Mouse (Mus musculus): ENCODE results near the gene Glb1l2. TPM values are rescaled to one million over a fixed set of nuclear protein-coding genes. Genes with fewer than 3 reads are reported as not detected.

The Glb1l2 gene
- polyA plus RNA-seq (2012; ENCODE audit: insufficient read depth, insufficient read length, missing spikeins): not detected in 2 replicates

- 0 out of 2 replicates have a peak within 1 kb of the TSS, but pooled peaks have one; percentile 10 for H3K4me3 ChIP-seq (ENCODE audit: insufficient read depth, low read length)
- TF ChIP-seq CTCF (IDR thresholded peaks at IDR 0.05; ENCODE audit: low read depth, low read length): no peak
- no peak for TF ChIP-seq POLR2A (IDR thresholded peaks at IDR 0.05; ENCODE audit: borderline replicate concordance, low read depth, low read length)
- H3K4me1 ChIP-seq (ENCODE audit: control insufficient read depth, insufficient read depth, low read length): peaks cover 14% of the 10 kb centered on the region
- H3K27ac ChIP-seq (ENCODE audit: insufficient read depth, low read depth, low read length): no peak within 1 kb of the TSS
Observed at GRCm38 (mm10) chr9:26805935-26806666, at the start of gene Glb1l2. Glb1l2 (minus strand) TSS chr9:26806468.

GRCm38 (mm10) chr9:26831089-26831488 is 24.8 kb upstream of the Glb1l2 start:
- no peak overlapping the region for H3K4me3 ChIP-seq (ENCODE audit: insufficient read depth, low read length)
- H3K27ac ChIP-seq (ENCODE audit: insufficient read depth, low read depth, low read length): no peak overlapping the region
- H3K4me1 ChIP-seq (ENCODE audit: control insufficient read depth, insufficient read depth, low read length): no peaks in the 10 kb centered on the region
- TF ChIP-seq CTCF (IDR thresholded peaks at IDR 0.05; ENCODE audit: low read depth, low read length) (no peak), POLR2A (IDR thresholded peaks at IDR 0.05; ENCODE audit: borderline replicate concordance, low read depth, low read length) (no peak)

- Histone ChIP-seq H3K4me1 (ENCODE audit: control insufficient read depth, insufficient read depth, low read length) (no peaks in the 10 kb centered on the region), H3K4me3 (ENCODE audit: insufficient read depth, low read length) (no peak overlapping the region), H3K27ac (ENCODE audit: insufficient read depth, low read depth, low read length) (no peak overlapping the region)
- TF ChIP-seq CTCF (IDR thresholded peaks at IDR 0.05; ENCODE audit: low read depth, low read length) (no peak), POLR2A (IDR thresholded peaks at IDR 0.05; ENCODE audit: borderline replicate concordance, low read depth, low read length) (no peak)
Observed at GRCm38 (mm10) chr9:26819942-26820341, 13.7 kb upstream of the Glb1l2 start.

GRCm38 (mm10) chr9:26808735-26809134 is 2.5 kb upstream of the Glb1l2 start:
- no peak overlapping the region for H3K27ac ChIP-seq (ENCODE audit: insufficient read depth, low read depth, low read length)
- H3K4me3 ChIP-seq (ENCODE audit: insufficient read depth, low read length): no peak overlapping the region
- peaks cover 14% of the 10 kb centered on the region for H3K4me1 ChIP-seq (ENCODE audit: control insufficient read depth, insufficient read depth, low read length)
- no peak for TF ChIP-seq POLR2A (IDR thresholded peaks at IDR 0.05; ENCODE audit: borderline replicate concordance, low read depth, low read length)
- TF ChIP-seq CTCF (IDR thresholded peaks at IDR 0.05; ENCODE audit: low read depth, low read length): no peak

- no peak overlapping the region for H3K4me3 ChIP-seq (ENCODE audit: insufficient read depth, low read length)
- TF ChIP-seq POLR2A (IDR thresholded peaks at IDR 0.05; ENCODE audit: borderline replicate concordance, low read depth, low read length) (no peak), CTCF (IDR thresholded peaks at IDR 0.05; ENCODE audit: low read depth, low read length) (no peak)
- H3K27ac ChIP-seq (ENCODE audit: insufficient read depth, low read depth, low read length): no peak overlapping the region
- peaks cover 14% of the 10 kb centered on the region for H3K4me1 ChIP-seq (ENCODE audit: control insufficient read depth, insufficient read depth, low read length)
Observed at GRCm38 (mm10) chr9:26804321-26804720, 1.9 kb downstream of the Glb1l2 start.

- no peak for TF ChIP-seq CTCF (IDR thresholded peaks at IDR 0.05; ENCODE audit: low read depth, low read length)
- no peak for TF ChIP-seq POLR2A (IDR thresholded peaks at IDR 0.05; ENCODE audit: borderline replicate concordance, low read depth, low read length)
- Histone ChIP-seq H3K4me1 (ENCODE audit: control insufficient read depth, insufficient read depth, low read length) (no peaks in the 10 kb centered on the region), H3K27ac (ENCODE audit: insufficient read depth, low read depth, low read length) (no peak overlapping the region), H3K4me3 (ENCODE audit: insufficient read depth, low read length) (no peak overlapping the region)
Observed at GRCm38 (mm10) chr9:26800357-26800756, 5.9 kb downstream of the Glb1l2 start.

- H3K4me3 ChIP-seq (ENCODE audit: insufficient read depth, low read length): no peak overlapping the region
- no peak for TF ChIP-seq CTCF (IDR thresholded peaks at IDR 0.05; ENCODE audit: low read depth, low read length)
- TF ChIP-seq POLR2A (IDR thresholded peaks at IDR 0.05; ENCODE audit: borderline replicate concordance, low read depth, low read length): no peak
- no peak overlapping the region for H3K27ac ChIP-seq (ENCODE audit: insufficient read depth, low read depth, low read length)
- H3K4me1 ChIP-seq (ENCODE audit: control insufficient read depth, insufficient read depth, low read length): no peaks in the 10 kb centered on the region
Observed at GRCm38 (mm10) chr9:26798731-26799130, 7.5 kb downstream of the Glb1l2 start.

- no peak overlapping the region for H3K27ac ChIP-seq (ENCODE audit: insufficient read depth, low read depth, low read length)
- H3K4me1 ChIP-seq (ENCODE audit: control insufficient read depth, insufficient read depth, low read length): no peaks in the 10 kb centered on the region
- H3K4me3 ChIP-seq (ENCODE audit: insufficient read depth, low read length): no peak overlapping the region
- no peak for TF ChIP-seq POLR2A (IDR thresholded peaks at IDR 0.05; ENCODE audit: borderline replicate concordance, low read depth, low read length)
- TF ChIP-seq CTCF (IDR thresholded peaks at IDR 0.05; ENCODE audit: low read depth, low read length): no peak
Observed at GRCm38 (mm10) chr9:26798205-26798604, 8.1 kb downstream of the Glb1l2 start.

- Histone ChIP-seq H3K4me3 (ENCODE audit: insufficient read depth, low read length) (no peak overlapping the region), H3K4me1 (ENCODE audit: control insufficient read depth, insufficient read depth, low read length) (no peaks in the 10 kb centered on the region), H3K27ac (ENCODE audit: insufficient read depth, low read depth, low read length) (no peak overlapping the region)
- TF ChIP-seq POLR2A (IDR thresholded peaks at IDR 0.05; ENCODE audit: borderline replicate concordance, low read depth, low read length): no peak
Observed at GRCm38 (mm10) chr9:26792829-26793228, 13.4 kb downstream of the Glb1l2 start.

- Histone ChIP-seq H3K4me1 (ENCODE audit: control insufficient read depth, insufficient read depth, low read length) (peaks cover 8% of the 10 kb centered on the region), H3K4me3 (ENCODE audit: insufficient read depth, low read length) (0 out of 2 replicates have a peak overlapping the region, but pooled peaks have one; percentile 2), H3K27ac (ENCODE audit: insufficient read depth, low read depth, low read length) (no peak overlapping the region)
- TF ChIP-seq POLR2A (IDR thresholded peaks at IDR 0.05; ENCODE audit: borderline replicate concordance, low read depth, low read length) (no peak), CTCF (IDR thresholded peaks at IDR 0.05; ENCODE audit: low read depth, low read length) (no peak)
Observed at GRCm38 (mm10) chr9:26783414-26783975, 22.8 kb downstream of the Glb1l2 start.

Data from bone marrow macrophage, adult 2 months (primary cell).